ENCODE assay signal across 8 mouse cellular contexts in the genomic region with DNA sequence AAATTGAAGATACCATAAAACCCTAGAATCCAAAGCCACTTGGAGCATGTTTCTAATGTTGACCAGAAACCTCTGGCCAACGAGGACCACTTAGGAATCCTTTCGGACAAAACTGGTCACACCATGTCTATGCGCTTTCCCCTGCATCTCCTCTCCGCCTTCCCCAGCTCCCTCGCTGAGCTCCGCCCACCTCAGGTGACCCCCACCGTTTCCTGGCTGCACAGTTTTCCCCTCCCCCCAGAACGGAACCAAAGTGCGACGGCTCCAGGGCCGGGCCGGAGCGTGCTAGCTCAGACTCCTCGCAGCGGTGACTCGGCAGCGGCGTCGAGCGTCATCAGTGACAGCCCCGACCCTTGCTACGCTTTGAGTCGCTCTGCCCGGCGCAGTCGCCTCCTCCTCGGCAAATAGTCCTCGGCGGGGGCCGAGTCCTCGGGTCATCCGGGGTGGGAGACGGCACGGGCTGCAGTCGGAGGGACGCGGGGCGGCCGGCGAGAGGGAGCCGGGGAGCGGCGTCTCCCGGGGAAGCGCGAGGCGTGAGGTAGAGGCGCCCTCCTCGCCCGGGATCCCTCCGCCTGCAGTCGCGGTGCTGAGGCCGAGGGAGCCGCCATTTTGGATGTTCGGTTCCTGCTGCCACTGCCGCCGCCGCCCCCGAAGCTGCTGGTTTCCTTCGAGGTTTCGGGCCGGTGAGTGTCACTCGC. TPM values are rescaled to one million over a fixed set of nuclear protein-coding genes. Genes with fewer than 3 reads are reported as not detected.
DNase-seq lines count a peak whose midpoint lies in the region; ATAC-seq and TF ChIP-seq lines count a peak whose summit lies in the region.

A gene (plus strand): TSS at position 275 of the 698 bp plus-strand sequence.

- no peaks in the 10 kb centered on the region for H3K36me3 ChIP-seq in E14TG2a.4 (ENCODE audit: insufficient read depth, low read length)
- no peaks in the 10 kb centered on the region for H3K36me3 ChIP-seq in forebrain, embryonic 12.5 days (replicated peaks)
- H3K36me3 ChIP-seq in heart, postnatal 0 days (replicated peaks; ENCODE audit: control insufficient read depth, insufficient read depth, low read length): no peaks in the 10 kb centered on the region
- H3K36me3 ChIP-seq in liver, embryonic 16.5 days (ENCODE audit: control insufficient read depth, insufficient read depth): no peaks in the 10 kb centered on the region
- no peaks in the 10 kb centered on the region for H3K36me3 ChIP-seq in neural tube, embryonic 13.5 days
- no peaks in the 10 kb centered on the region for H3K36me3 ChIP-seq in testis, adult 2 months (ENCODE audit: control insufficient read depth, insufficient read depth, low read length)

- H3K9me3 ChIP-seq in E14TG2a.4 (ENCODE audit: low read length): no peaks in the 10 kb centered on the region
- no peaks in the 10 kb centered on the region for H3K9me3 ChIP-seq in forebrain, embryonic 12.5 days
- no peaks in the 10 kb centered on the region for H3K9me3 ChIP-seq in heart, postnatal 0 days (replicated peaks; ENCODE audit: control insufficient read depth, low read length)
- H3K9me3 ChIP-seq in liver, embryonic 16.5 days (replicated peaks; ENCODE audit: control insufficient read depth, low read length): no peaks in the 10 kb centered on the region
- no peaks in the 10 kb centered on the region for H3K9me3 ChIP-seq in neural tube, embryonic 13.5 days

- H3K27me3 ChIP-seq in E14TG2a.4 (ENCODE audit: insufficient read depth, low read length): peaks cover 7% of the 10 kb centered on the region; the same call in 1 of the 2 replicates
- peaks cover 11% of the 10 kb centered on the region for H3K27me3 ChIP-seq in forebrain, embryonic 12.5 days
- H3K27me3 ChIP-seq in heart, postnatal 0 days (ENCODE audit: control insufficient read depth, insufficient read depth, low read length): no peaks in the 10 kb centered on the region
- H3K27me3 ChIP-seq in liver, embryonic 16.5 days (ENCODE audit: control insufficient read depth, insufficient read depth, low read depth, low read length): no peaks in the 10 kb centered on the region; the same call in 1 of the 2 replicates
- peaks cover 28% of the 10 kb centered on the region for H3K27me3 ChIP-seq in neural tube, embryonic 13.5 days
- H3K27me3 ChIP-seq in testis, adult 2 months (ENCODE audit: control insufficient read depth, insufficient read depth, low read length): no peaks in the 10 kb centered on the region

- peak within 1 kb of the TSS; percentile 99 for H3K4me3 ChIP-seq in E14TG2a.4 (replicated peaks; ENCODE audit: low read length)
- H3K4me3 ChIP-seq in forebrain, embryonic 12.5 days (replicated peaks): peak within 1 kb of the TSS; percentile 98
- peak within 1 kb of the TSS; percentile 100 for H3K4me3 ChIP-seq in heart, postnatal 0 days (ENCODE audit: low read depth, low read length)
- H3K4me3 ChIP-seq in liver, embryonic 16.5 days (ENCODE audit: low read depth, low read length): peak within 1 kb of the TSS; percentile 74
- H3K4me3 ChIP-seq in neural tube, embryonic 13.5 days: peak within 1 kb of the TSS; percentile 99
- H3K4me3 ChIP-seq in testis, adult 2 months (ENCODE audit: control insufficient read depth, low read depth, low read length): peak within 1 kb of the TSS; percentile 95

- H3K4me1 ChIP-seq in E14TG2a.4 (replicated peaks; ENCODE audit: low read depth, low read length): peaks cover 22% of the 10 kb centered on the region
- H3K4me1 ChIP-seq in forebrain, embryonic 12.5 days: peaks cover 13% of the 10 kb centered on the region
- H3K4me1 ChIP-seq in heart, postnatal 0 days (ENCODE audit: control insufficient read depth, insufficient read depth): peaks cover 12% of the 10 kb centered on the region
- H3K4me1 ChIP-seq in liver, embryonic 16.5 days (ENCODE audit: control insufficient read depth, low read depth, low read length): peaks cover 16% of the 10 kb centered on the region
- H3K4me1 ChIP-seq in neural tube, embryonic 13.5 days (replicated peaks): peaks cover 22% of the 10 kb centered on the region
- peaks cover 4% of the 10 kb centered on the region for H3K4me1 ChIP-seq in testis, adult 2 months (ENCODE audit: control insufficient read depth, insufficient read depth, low read length)

- H3K9ac ChIP-seq in forebrain, embryonic 12.5 days: peak within 1 kb of the TSS; percentile 92
- H3K9ac ChIP-seq in heart, postnatal 0 days (replicated peaks; ENCODE audit: low read depth, low read length): peak within 1 kb of the TSS; percentile 96
- peak within 1 kb of the TSS; percentile 80 for H3K9ac ChIP-seq in liver, embryonic 16.5 days (ENCODE audit: low read depth, low read length)
- H3K9ac ChIP-seq in neural tube, embryonic 13.5 days: peak within 1 kb of the TSS; percentile 96

- peak; percentile 69 for TF ChIP-seq POLR2A in testis, adult 2 months (IDR thresholded peaks at IDR 0.05; ENCODE audit: control insufficient read depth, low read depth, low read length)

- peak; percentile 94 for DNase-seq in c-Kit-positive CD71-positive TER-119-positive erythroid progenitor cells, embryonic 14.5 days (ENCODE audit: low spot score)
- peak; percentile 98 for DNase-seq in heart, postnatal 0 days (ENCODE audit: low spot score)
- DNase-seq in kidney, postnatal 4 days: peak; percentile 96 to 98

- H3K4me2 ChIP-seq in forebrain, embryonic 12.5 days: peak within 1 kb of the TSS; percentile 91
- H3K4me2 ChIP-seq in heart, postnatal 0 days (ENCODE audit: low read depth, low read length): peak within 1 kb of the TSS; percentile 67
- H3K4me2 ChIP-seq in liver, embryonic 16.5 days (ENCODE audit: low read depth, low read length): peak within 1 kb of the TSS; percentile 95
- peak within 1 kb of the TSS; percentile 97 for H3K4me2 ChIP-seq in neural tube, embryonic 13.5 days

- ATAC-seq in forebrain, embryonic 12.5 days (ENCODE audit: low FRiP score): peak; percentile 99
- ATAC-seq in heart, postnatal 0 days (ENCODE audit: insufficient read depth, low read depth): peak; percentile 99
- ATAC-seq in liver, embryonic 16.5 days (ENCODE audit: low read depth): peak; percentile 97
- peak; percentile 99 for ATAC-seq in neural tube, embryonic 13.5 days (ENCODE audit: low read depth)

- TF ChIP-seq CTCF in E14TG2a.4 (conservative IDR thresholded peaks at IDR 0.05; ENCODE audit: low read length): no peak
- no peak for TF ChIP-seq CTCF in heart, postnatal 0 days (IDR thresholded peaks at IDR 0.05; ENCODE audit: low read depth)
- no peak for TF ChIP-seq CTCF in testis, adult 2 months (IDR thresholded peaks at IDR 0.05; ENCODE audit: control insufficient read depth, insufficient read depth, insufficient replicate concordance, low read depth, low read length)

- TF ChIP-seq EP300 in heart, postnatal 0 days (IDR thresholded peaks at IDR 0.05; ENCODE audit: low read depth): peak; percentile 79

- WGBS in forebrain, embryonic 12.5 days: under 1% methylated on average over 62 of the region's 64 CpGs
- WGBS in heart, postnatal 0 days: under 1% methylated on average over 56 of the region's 64 CpGs
- under 1% methylated on average over 60 of the region's 64 CpGs for WGBS in liver, embryonic 16.5 days (ENCODE audit: insufficient replicate concordance)
- under 1% methylated on average over 60 of the region's 64 CpGs for WGBS in neural tube, embryonic 13.5 days

- peak within 1 kb of the TSS; percentile 99 for H3K27ac ChIP-seq in forebrain, embryonic 12.5 days
- peak within 1 kb of the TSS; percentile 99 for H3K27ac ChIP-seq in heart, postnatal 0 days (ENCODE audit: low read depth)
- H3K27ac ChIP-seq in liver, embryonic 16.5 days (ENCODE audit: low read length): peak within 1 kb of the TSS; percentile 94
- H3K27ac ChIP-seq in neural tube, embryonic 13.5 days (replicated peaks): peak within 1 kb of the TSS; percentile 99
- peak within 1 kb of the TSS; percentile 95 for H3K27ac ChIP-seq in testis, adult 2 months (ENCODE audit: control insufficient read depth, insufficient read depth, low read depth, low read length)

RNA-seq across cellular contexts. Expression of the gene that starts here (rescaled TPM):
- 67.6 and 71.1 TPM in 2 replicates for polyA plus RNA-seq in forebrain, embryonic 12.5 days (2016; fragmentation: Nextera tagmentation; extraction: Ambion mirVana)
- total RNA-seq in heart, postnatal 0 days (2014; rRNA removed; ENCODE audit: low replicate concordance): 23.7 and 24.6 TPM in 2 replicates
- polyA plus RNA-seq in heart, postnatal 0 days (2015; fragmentation: Nextera tagmentation; extraction: Ambion mirVana): 13.5 and 14.4 TPM in 2 replicates
- polyA plus RNA-seq in liver, embryonic 16.5 days (2015; fragmentation: Nextera tagmentation; extraction: Ambion mirVana): 16.6 and 19.4 TPM in 2 replicates
- 49.6 and 53.4 TPM in 2 replicates for polyA plus RNA-seq in neural tube, embryonic 13.5 days (2015; fragmentation: Nextera tagmentation; extraction: Ambion mirVana)
- polyA plus RNA-seq in testis, adult 2 months (2012; rRNA removed): 19.3 and 20.1 TPM in 2 replicates

Comparison
In these comparisons a context has a peak if more than half of its experiments do, and no peak if none do; other contexts are left out.
1. Peak in every context shown above with its lines: DNase-seq, ATAC-seq, H3K4me3 ChIP-seq and H3K27ac ChIP-seq.